Mouse (Mus musculus) gastrocnemius, adult 18-20 months (tissue): Measurements from ENCODE around the gene Rangap1. TPM values are rescaled to one million over a fixed set of nuclear protein-coding genes. Genes with fewer than 3 reads are reported as not detected.

Experiments
- DNase-seq: peaks from one replicate; pipeline ENCODE4 v3.0.0; 2021; ENCODE audit warnings: low spot score
- long read RNA-seq, 2 experiments: library from polyadenylated mRNA; stranded (forward); transcript quantifications; one replicate each; pipeline ENCODE4 v2.0.0; 2021
- total RNA-seq, 2 experiments: library from RNA; stranded (reverse); gene quantifications; 2 replicates each; pipeline ENCODE4 v1.2.3; 2021

Rangap1 gene
- total RNA-seq = 10 to 100 TPM; 20.0 to 21.4 TPM
- long read RNA-seq, experiment 1, transcript Rangap1-201 (16 exons, 3,033 nt) = major isoform, 43 of 53 reads
- long read RNA-seq, experiment 1, partial matches to known transcripts = 9 of 53 reads
- long read RNA-seq, experiment 1, other reads (novel, unspliced or antisense) = 1 of 53 reads
- long read RNA-seq, experiment 2, transcript Rangap1-201 (16 exons, 3,033 nt) = major isoform, 27 of 38 reads
- long read RNA-seq, experiment 2, partial matches to known transcripts = 7 of 38 reads
- long read RNA-seq, experiment 2, other reads (novel, unspliced or antisense) = 4 of 38 reads

DNA sequence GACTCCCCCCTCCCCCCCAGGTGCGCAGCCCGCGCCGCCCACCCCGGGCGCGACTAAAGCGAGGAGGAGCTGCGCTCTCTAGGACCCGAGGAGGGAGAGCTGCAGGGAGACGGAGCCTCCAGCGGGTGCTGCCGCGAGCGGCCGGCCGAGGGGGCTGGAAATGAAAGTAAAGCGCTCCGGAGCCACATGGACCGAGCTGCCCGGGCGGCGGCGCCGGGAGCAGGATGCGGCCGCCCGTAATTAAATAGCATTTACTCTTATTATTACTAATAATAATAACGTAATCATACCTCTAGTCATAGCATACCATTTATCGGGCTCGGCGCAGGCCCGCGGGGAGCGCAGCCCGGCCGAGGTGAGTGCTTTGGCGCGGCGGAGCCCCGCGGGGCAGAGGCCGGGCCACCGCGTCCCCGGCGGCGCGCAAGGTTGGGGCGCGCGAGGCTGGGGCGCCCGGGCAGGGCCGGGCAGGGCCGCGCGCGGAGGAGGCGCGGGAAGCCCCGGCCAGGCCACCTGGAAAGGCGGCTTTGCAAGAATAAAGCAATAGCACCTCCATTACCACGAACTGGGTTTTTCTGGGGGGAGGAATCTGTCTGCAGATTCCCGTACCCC is at the start of gene Rangap1, which contains the start of gene Zc3h7b:
Gene Rangap1, minus strand, starts transcription at position 539 of the 609 bp plus-strand sequence.
Gene Zc3h7b, plus strand, starts transcription at position 66 of the 609 bp plus-strand sequence.
- DNase-seq = peak; percentile 72

DNA sequence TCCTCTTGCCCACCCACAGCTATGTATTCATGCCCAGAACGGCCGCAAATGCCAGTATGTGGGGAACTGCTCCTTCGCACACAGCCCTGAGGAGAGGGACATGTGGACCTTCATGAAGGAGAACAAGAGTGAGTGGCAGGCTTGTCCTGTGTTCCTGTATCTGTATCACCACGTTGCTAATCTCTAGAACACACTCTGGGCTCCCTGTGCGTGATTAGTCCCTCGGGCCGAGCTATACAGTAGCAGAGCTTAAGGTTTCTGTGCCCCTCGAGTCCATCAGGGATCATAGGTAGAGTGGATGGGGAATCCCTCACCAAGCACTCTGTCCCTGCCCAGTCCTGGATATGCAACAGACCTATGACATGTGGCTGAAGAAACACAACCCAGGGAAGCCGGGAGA is 47.1 kb upstream of the Rangap1 start:
- no peak for DNase-seq

DNA sequence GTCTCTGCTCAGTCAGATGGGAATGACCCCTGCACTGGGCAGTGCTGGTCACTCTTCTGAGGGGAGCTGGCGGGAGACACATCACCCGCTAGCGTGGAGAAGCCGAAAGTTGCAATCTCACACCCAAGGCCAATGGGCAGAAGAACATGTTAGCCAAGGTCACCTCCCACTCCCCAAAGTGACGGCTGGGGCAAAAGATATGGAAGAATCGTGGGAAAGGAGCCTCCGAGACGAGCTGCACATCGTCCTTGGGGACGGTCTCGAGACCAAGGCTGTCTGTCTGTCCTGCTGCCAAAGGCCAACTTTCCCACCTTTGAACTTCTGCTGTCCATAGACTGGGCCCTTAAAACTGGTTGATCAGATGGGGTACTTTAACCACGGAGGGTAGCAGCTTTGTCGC is 42.2 kb upstream of the Rangap1 start:
- no peak for DNase-seq

DNA sequence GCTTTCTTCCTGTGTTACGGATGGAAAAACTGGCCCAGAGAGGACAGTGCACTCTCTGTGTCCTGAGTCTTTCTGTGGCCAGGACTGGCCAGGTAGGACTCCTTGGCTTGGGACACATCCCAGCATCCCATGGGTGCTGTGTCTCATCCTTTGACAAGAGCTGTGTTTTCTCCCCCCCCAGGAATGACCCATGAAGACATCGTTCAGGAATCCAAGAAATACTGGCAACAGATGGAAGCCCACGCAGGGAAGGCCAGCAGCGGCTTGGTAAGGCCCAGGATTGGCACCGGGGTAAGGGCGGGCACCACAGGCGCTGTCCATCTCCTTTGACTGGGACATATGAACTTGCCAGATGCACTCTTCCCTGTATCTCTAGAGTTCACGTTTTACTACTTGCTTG is 40.4 kb upstream of the Rangap1 start:
- DNase-seq = no peak

DNA sequence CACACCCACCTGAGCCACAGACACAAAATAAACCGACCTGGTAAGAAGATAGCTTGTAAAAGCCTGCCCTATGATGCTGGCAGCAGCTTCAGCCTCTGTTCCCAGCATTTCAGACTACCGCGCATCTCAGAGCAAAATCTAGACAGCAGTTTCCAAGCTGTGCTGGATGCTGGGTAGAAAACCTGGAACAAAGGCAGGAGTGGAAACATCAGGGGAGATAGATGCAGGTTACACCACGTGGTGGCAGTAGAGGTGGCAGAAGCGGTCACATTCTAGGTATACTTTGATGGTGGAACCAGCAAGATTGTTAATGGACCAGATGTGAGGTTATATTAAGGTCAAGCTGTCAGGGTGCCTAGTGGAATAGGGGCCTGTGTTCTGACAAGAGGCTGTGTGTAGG is 39.4 kb upstream of the Rangap1 start:
- DNase-seq = no peak

DNA sequence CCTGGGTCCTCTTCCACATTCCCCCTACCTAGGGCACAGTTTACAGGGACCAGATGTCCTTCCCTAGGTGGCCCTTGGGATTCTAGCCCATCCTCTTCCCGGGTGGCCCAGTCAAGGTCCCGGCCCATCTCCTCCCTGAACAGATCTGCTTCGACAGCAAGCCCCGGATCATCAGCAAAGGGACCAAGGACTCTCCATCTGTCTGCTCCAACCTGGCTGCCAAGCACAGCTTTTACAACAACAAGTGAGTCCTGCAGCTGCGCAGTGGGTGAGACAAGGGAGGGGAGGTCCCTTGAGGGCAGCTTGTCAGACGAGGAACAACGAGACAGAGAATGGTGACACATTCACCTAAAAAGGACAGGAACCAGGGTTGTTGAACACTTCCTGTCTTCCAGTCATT is 36.5 kb upstream of the Rangap1 start:
- no peak for DNase-seq

DNA sequence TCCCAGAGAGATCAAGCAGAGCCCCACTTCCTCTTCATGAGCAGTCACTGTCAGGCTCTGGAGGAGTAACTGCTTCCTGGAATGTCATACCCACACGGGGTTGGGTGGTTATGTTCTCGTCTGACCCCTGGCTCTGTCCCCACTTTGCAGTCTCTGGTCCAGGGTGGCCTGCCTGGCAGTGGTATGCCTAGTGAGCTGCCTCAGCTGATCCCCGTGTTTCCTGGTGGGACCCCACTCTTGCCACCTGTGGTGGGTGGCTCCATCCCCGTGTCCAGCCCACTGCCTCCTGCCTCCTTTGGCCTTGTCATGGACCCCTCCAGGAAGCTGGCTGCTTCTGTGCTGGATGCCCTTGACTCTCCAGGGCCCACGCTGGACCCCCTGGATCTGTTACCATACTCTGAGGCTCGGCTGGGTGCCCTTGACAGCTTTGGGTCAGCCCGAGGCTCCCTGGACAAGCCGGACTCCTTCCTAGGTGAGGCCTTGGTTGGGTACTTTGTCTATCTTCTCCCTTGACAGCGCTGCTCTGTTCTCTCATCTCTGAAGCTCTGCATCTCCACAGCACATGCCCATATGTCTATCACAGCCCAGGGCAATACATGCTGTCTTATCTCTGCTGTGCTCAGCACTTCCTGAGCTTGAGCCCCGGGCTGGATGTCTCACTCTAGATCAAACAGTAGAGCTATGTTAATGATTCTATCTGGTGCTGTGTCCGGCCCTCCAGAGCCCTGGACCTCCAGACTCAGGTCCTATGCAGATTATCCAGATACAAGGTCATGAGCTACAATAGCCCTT is 31.5 kb upstream of the Rangap1 start:
- no peak for DNase-seq

DNA sequence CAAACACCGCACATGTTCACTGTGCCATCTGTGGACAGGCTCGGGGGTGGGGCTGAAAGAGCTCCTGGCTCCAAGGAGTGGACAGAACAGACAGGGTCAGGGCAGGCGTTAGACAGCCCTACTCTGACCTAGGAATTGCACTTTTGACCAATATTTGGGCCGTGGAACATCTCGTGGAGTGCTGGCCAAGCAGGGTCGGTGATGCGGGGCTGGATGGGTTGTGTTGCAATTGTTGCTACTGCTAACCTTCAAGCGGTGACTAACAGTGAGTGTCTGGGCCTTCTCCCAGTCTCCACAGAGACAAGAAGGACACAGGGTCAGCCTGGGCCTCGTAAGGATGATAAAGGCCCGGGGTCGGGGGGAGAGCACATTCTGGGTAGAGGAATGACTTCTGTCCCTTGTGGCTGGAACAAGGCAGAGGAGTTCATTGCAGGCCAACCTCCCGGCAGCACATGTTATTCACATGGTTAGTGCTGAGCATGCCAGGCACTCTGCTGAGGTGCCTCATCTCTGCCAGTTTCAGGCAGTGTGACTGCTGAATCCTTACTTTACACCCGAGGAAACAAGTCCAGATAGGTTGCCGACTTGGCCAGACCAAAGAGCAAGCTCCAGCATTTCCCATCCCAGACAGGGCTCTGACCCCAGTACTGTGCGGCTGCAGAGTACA is 29.3 kb upstream of the Rangap1 start:
- DNase-seq = peak; percentile 55

DNA sequence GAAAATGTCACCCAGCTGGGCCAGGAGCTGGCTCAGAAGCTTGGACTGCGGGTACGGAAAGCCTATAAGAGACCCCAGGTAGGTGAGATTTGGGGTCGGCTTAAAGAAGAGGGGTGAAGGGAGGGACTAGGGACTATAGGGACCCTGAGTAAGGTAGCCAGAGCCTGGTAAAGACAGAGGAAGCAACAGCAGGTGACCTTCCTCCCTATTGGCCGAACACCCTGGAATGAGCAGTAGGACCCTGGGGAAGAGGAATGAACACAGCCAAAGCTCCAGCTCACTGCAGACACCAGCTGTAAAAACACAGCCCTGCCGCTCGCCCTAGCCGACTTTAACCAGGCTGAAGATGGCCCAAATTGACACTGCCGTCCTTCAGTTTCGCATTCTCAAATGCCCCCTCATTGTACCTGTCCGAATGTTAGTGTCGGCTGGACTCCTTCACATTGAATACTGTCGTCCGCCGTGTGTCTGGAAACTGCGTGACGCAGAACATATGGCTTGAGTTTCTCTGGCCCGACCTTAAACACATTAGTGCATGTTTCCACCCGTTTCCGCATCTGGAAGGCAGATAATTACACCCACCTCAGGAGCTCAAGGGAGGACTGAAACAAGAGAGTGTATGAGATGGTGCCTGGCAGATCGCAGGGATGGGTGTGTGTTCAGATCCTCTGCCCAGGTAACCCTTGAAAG is 27.2 kb upstream of the Rangap1 start:
- no peak for DNase-seq

DNA sequence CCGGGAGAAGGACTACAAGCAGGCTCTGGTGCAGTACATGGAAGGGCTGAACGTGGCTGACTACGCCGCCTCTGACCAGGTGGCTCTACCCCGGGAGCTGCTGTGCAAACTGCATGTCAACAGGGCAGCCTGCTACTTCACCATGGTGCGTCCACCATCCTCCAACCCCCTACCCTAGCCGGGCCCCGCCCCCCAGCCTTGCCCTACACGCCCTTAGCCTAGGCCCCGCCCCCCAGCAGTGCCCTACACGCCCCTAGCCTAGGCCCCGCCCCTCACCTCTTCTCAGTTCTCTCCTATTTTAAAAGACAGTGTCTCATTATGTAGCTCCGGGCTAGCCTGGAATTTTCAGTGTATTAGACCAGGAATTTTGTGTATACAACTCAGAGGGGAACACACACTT is 23.7 kb upstream of the Rangap1 start:
- DNase-seq = no peak

DNA sequence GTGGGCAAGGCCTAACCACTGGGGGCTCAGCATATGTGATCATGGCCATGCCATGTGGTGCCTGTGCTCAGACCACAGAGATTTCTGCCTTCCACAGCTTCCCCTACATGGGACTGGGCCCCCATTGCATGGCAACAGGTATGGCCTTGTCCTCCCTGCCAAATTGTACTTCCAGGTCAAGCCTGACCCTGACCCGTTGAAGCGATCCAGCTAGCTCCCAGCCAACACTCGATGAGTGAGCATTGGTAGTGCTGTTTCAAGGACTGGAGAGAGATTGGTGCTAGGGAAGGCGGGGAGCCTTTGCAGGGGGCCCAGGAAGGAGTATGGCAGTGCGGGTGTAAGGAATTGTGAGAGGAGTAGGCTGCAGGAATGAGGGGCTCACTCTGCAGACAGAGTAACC is 21.1 kb upstream of the Rangap1 start:
- DNase-seq = no peak

DNA sequence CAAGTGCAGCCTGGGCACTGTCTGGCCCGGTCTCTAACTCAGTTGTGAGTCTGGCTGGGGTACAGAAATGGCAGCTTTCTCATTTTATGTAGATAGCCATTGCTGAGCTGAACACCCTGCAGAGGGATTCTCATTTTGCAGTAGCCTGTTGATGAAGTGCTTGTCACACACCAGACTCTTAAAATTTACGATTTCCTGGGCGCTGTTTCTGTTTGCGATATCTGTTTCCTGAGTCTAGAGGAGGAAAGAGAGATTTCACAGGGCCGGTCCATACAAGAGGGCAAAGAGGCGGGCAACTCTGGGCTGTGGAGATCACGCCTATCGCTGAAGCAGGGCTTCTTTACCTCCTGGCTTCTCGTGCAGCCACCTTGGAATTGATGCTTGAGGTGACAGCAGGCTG is 20.3 kb upstream of the Rangap1 start:
- no peak for DNase-seq

DNA sequence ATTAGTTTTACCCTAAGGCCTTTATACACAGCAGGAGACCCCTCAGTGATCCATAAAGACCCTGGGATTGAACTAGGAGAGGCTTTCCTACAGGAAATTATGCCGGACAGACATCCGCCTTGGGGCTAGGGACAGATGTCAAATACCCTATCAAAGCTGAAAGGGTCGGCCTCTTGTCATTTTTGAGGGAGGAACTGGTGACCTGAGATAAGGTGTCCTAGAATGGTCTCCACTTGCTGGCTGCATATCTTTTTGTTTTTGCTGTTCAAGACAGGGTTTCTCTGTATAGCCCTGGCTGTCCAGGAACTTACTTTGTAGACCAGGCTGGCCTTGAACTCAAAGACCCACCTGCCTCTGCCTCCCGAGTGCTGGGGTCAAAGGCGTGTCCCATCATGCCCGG is 19.2 kb upstream of the Rangap1 start:
- DNase-seq = no peak

DNA sequence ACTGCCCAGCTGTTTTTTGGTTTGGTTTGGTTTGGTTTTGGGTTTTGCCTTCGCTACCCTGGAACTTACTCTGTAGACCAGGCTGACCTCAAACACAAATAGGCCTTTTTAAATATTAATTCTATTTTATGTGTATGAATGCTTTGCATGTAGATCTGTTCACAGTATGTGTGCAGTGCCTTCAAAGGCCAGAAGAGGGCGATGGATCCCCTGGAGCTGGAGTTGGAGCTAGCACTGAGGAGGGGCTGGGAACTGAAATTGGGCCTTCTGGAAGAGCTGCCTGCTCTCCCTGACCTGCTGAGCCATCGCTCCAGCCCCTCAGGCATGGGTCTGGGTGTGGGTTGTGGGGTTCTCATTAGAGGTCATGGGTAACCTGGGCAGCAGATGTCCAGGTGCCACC is 16.6 kb upstream of the Rangap1 start:
- no peak for DNase-seq

DNA sequence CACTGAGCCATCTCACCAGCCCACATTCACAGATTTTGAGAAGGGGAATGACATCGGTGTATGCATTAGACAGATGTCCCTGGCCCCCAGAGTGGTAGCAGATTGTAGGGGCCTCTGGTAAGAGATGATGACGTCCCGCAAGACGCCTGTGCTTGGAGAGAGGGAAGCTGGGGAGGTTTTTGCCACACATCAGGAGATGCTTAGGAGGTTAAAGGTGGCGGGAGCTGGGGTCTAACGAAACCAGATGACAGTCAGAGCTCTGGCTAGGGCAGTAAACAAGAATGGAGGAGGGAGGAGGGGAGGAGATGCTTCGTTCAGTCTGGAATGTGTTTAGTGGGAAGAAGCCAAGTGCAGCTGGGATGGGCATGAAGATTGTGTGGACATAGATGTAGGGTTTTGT is 16.1 kb upstream of the Rangap1 start:
- DNase-seq = no peak

DNA sequence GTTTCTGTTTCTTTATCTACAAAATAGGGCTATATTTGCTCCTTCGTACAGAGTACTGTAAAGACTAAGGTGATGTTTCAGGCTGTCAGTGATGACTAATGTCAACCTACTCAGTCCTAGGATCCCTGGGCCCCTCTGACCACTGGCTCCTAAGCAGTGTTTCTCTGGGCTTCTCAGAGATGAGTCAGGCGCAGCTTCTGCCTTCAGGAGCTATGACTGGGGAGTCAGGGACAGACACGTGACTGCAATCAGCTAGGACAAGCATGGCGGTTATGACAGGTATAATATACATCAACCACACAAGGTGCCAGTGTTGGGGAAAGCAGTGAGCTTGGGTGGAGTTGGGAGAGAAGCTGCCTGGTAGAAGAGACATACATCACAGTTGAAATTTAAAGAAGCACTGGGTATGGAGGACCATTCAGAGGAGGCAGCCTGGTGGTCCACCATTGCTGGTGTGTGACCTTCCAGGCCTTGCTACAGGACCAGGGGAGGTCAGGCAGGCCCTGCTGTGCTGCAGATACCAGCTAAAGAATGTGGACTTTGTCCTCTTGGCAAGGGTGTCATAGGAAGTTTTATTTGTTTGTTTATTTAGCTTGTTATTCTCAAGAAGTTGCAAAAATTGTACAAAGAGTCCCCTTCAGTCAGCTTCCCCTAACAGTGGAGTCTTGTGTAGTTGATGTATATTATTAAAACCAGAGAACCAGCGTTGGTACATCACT is 15.2 kb upstream of the Rangap1 start:
- no peak for DNase-seq

DNA sequence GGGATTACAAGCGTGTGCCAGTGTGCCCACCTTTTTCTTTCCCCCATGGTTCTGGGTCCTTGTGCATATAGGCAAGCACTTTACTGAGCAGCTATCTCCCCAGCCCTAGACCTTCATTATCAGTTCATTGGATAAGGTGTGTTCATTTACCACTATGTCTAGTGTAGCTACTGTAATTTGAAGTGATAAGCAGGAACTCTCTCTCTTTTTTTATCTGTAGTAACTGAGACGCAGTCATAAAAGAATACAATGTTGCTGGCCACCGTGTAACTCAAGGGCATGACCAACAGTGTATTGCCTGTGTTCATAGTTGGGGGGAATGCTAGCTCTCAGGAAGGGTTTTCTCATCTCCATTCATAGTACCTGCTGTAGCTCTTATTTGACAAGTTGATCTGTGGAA is 14.2 kb upstream of the Rangap1 start:
- no peak for DNase-seq

DNA sequence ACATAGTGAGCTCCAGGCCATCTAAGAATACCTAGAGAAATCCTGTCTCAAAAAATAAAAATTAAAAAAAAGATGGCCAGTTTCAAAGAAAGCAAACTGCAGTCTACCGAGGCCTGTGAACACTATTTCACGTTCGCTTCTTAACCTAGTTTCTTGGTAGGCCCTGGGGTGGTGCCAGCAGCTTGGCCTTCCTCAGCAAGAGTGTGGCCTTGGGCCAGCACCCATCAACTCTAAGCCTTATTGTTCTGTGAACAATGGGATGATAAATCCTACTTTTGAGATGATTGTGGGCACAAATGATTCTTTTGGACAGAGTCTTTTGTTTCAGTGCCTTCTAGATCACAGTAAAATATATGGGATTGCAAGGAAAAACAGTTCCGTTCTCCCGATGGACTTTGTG is 13.4 kb upstream of the Rangap1 start:
- no peak for DNase-seq

DNA sequence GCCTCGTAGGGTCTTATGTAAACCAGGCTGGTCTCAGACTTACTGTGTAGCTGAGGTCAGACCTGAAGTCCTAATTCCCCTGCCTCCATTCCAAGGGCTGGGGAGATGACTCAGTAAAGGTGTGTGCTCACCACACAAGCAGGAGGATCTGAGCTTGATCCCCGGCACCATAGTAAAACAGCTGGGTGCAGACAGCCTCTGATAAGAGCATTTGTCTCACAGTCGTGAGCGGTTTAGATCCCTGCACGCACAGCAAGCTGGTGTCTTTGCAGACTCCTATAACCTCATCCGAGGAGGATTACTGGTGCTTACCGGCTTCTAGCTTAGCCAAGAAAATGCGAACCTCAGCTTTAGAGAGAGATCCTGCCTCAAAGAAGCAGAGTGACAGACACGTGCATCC is 8.3 kb upstream of the Rangap1 start:
- no peak for DNase-seq

DNA sequence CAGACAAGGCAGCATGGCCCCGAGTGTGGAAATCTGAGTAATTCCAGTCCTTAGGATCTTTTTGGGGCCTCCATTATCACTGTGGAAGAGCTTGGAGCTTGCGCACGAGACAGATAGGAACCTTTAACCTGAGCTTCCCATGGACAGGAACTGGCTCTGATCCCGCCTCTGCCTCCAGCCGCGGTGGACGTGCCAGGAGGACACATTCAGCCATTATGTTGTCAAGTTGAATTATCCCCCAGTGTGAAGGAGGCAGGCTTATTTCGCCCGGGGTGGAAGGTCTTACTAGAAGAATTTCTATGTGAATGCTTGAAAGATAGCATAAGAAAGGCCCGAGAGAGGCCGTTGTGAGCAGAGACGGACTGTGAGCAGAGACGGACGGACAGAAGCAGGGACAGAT is 4.4 kb upstream of the Rangap1 start:
- DNase-seq = peak; percentile 32

DNA sequence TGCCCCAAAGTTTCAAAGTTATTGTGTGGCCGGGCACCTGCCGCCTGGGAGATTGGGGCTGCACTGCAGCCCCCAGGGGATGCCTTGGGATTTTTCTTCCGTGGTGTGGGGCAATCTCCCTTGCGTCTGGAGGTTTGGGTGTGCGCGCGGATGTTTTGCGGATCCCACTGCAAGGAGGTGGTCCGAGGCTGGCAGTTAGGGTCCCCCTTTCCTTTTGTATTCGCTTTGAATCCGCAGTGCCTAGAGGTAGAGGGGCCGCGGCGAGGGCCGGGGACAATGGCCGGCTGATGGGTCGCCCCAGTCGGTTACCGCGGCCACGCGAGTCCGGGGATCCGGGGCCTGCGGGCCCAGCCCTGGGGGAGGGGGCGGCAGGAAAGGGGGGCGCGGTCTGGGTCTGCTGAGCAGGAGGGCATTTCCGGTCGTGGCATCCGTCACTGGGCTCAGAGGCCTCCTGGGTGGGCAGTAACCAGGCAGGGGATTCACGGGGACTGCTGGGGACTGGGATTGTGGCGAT is 328 bp upstream of the Rangap1 start:
- peak; percentile 21 for DNase-seq
